Mouse (Mus musculus) neural tube, embryonic 10.5 days (tissue): ENCODE results near the gene Tmem184b.

ENCODE experiments used
- DNase-seq: peaks from one replicate; pipeline ENCODE4 v3.0.0-alpha.2; 2017; ENCODE audit warnings: low spot score; ENCODE audit errors: extremely low spot score

Gene Tmem184b

GRCm38 (mm10) chr15:79400134-79400974 is 3.0 kb downstream of the Tmem184b start:
- no peak for DNase-seq

- DNase-seq: no peak
Observed at GRCm38 (mm10) chr15:79399231-79400052, 3.9 kb downstream of the Tmem184b start.

GRCm38 (mm10) chr15:79396736-79397135 is 6.6 kb downstream of the Tmem184b start:
- DNase-seq: no peak

GRCm38 (mm10) chr15:79395281-79395680 is 8.1 kb downstream of the Tmem184b start:
- DNase-seq: no peak

GRCm38 (mm10) chr15:79394842-79395241 is 8.5 kb downstream of the Tmem184b start:
- no peak for DNase-seq

- no peak for DNase-seq
Observed at GRCm38 (mm10) chr15:79393101-79393500, 10.3 kb downstream of the Tmem184b start.

GRCm38 (mm10) chr15:79392527-79392926 is 10.8 kb downstream of the Tmem184b start:
- no peak for DNase-seq

- DNase-seq: no peak
Observed at GRCm38 (mm10) chr15:79391447-79392093, 11.8 kb downstream of the Tmem184b start.

GRCm38 (mm10) chr15:79390434-79390833 is 12.9 kb downstream of the Tmem184b start:
- no peak for DNase-seq

- no peak for DNase-seq
Observed at GRCm38 (mm10) chr15:79388171-79388570, 15.2 kb downstream of the Tmem184b start.

- DNase-seq: no peak
Observed at GRCm38 (mm10) chr15:79387611-79388010, 15.8 kb downstream of the Tmem184b start.

- no peak for DNase-seq
Observed at GRCm38 (mm10) chr15:79387081-79387480, 16.3 kb downstream of the Tmem184b start.

- DNase-seq: no peak
Observed at GRCm38 (mm10) chr15:79381644-79382043, 21.7 kb downstream of the Tmem184b start.

GRCm38 (mm10) chr15:79380468-79381444 is 22.6 kb downstream of the Tmem184b start:
- DNase-seq: peak; percentile 91

GRCm38 (mm10) chr15:79379658-79380057 is 23.7 kb downstream of the Tmem184b start:
- DNase-seq: no peak

GRCm38 (mm10) chr15:79378608-79379007 is 24.8 kb downstream of the Tmem184b start:
- no peak for DNase-seq

GRCm38 (mm10) chr15:79377681-79378080 is 25.7 kb downstream of the Tmem184b start:
- DNase-seq: no peak

- DNase-seq: no peak
Observed at GRCm38 (mm10) chr15:79374760-79375159, 28.6 kb downstream of the Tmem184b start.

GRCm38 (mm10) chr15:79370281-79370843 is 33.0 kb downstream of the Tmem184b start:
- no peak for DNase-seq
